Mouse (Mus musculus) large intestine, adult 2 months (tissue): ENCODE measurements around the gene Adamts18. TPM values are rescaled to one million over a fixed set of nuclear protein-coding genes. Genes with fewer than 3 reads are reported as not detected.
"Not testable (repeated sequence)": the region's sequence is repeated elsewhere in the genome, so short reads cannot be mapped to it uniquely, and the experiment has no call there.

Experiments
- DNase-seq: peaks from one replicate; pipeline ENCODE4 v3.0.0-alpha.2; 2012; ENCODE audit warnings: low read depth, low spot score
- WGBS: fragments of 180-500 bp; shearing (Covaris S2); methylation state at CpG from one replicate; pipeline ENCODE4 v1.1.7; 2018; 5-methylcytosine and 5-hydroxymethylcytosine counted together
- polyA plus RNA-seq: library from polyadenylated mRNA; depleted of rRNA; stranded (reverse); fragments of >200 nt; gene quantifications from 2 replicates; pipeline ENCODE4 v1.2.3, GENCODE M21; 2012

Gene Adamts18
- polyA plus RNA-seq, 1 experiment = 0.55 TPM

DNA sequence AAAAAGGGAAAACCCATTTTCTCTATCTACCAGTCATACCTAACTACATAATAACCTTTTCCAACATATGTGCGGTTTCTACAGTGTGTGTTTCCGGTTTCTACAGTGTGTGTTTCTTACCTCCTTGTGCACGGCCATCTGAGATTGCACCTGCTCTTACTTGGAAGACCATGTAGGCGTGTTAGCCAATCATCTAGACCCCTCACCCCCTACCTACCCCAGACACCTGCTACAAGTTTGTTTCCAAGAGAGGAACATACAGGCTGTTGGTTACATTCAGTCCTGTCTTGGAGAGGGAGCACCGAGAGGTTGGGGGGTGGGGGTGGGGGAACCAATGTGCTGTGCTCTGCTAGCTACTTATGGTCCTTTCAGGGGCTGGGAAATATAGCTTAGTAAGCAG is 1.9 kb downstream of the Adamts18 start:
- no peak for DNase-seq
- WGBS = 70% methylated on average over 5 of the region's 5 CpGs

GRCm38 (mm10) chr8:113844801-113845301 is 3.7 kb downstream of the Adamts18 start:
- 56% methylated on average over 20 of the region's 20 CpGs for WGBS
- DNase-seq = no peak

DNA sequence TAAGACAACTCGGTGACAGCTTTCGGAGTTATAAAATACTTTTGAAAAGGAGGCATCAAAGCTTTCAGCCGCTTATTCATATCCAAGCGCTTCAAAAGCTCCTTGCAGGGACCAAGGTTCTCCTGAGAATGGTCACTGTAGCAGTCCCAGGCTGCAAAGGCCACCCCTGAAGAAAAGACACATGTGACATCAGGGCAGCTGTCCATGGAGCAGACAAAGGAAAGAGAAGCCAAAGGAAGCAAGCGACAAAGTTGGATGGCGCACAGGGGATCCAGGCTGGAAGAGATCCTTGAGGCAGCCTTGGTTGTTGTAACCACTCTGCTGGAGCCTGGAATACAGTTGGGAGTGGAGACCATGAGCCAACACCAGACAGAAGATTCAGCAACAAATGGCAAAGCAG is 10.3 kb downstream of the Adamts18 start:
- no peak for DNase-seq
- WGBS = 80% methylated on average over 6 of the region's 6 CpGs

- DNase-seq = no peak
- WGBS = 43% methylated on average over 4 of the region's 4 CpGs
Measured at GRCm38 (mm10) chr8:113837570-113837915, 11.0 kb downstream of the Adamts18 start.

DNA sequence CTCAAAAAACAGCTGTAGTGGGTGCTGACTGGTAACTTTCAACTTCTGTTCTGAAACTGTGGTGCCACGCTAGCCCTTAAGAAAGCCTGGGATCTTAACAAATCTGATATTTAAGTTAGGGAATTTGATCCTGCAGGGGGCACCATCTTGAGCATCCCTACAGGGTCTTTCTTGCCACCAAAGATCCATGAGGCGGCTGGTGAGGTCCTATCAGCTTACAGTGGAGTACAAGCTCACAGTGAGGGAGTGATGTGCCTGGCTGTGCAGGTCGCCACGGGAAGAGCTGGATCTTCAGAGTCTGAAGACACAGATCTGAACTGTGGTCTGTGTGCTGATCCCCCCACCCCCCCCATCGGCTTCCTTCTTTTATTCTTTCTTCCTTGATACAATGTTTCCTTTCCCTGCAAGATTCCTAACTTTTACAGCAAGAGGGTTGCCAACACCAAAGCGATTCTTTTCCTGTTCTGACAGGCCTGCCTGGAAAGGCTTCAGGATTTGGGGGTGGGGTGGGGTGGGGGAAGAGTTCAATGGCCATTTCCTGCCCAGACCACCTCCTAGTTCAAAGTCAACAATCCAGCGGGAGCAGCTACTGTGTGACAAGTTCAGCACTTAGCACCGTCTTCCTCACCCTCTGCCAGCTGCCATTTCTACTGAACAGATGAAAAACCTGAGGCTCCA is 11.5 kb downstream of the Adamts18 start:
- 45% methylated on average over 8 of the region's 8 CpGs for WGBS
- DNase-seq = no peak

DNA sequence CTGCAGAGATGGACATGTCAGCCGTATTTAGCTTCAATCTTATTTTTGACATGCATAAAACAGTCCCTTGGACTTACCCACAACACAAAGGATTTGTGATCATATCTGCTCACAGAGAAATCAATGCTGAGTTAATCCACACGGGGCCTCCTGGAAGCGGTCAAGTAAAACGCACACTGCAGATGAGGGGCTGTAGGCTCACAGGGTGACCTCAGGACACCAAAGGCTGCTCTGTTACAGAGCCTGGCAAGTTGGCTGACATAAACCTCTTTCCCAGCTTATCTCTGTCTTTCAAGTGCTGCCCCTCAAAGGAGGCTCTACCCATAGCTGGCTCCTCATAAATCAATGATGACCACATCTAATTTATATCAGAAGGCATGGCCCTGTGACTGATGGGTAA is 14.9 kb downstream of the Adamts18 start:
- 79% methylated on average over 4 of the region's 4 CpGs for WGBS
- no peak for DNase-seq

GRCm38 (mm10) chr8:113827270-113827669 is 21.3 kb downstream of the Adamts18 start:
- 86% methylated on average over 3 of the region's 3 CpGs for WGBS
- no peak for DNase-seq

- WGBS = 18% methylated on average over 16 of the region's 16 CpGs
- DNase-seq = no peak
Measured at GRCm38 (mm10) chr8:113820983-113821587, 27.5 kb downstream of the Adamts18 start.

GRCm38 (mm10) chr8:113813966-113814365 is 34.6 kb downstream of the Adamts18 start:
- no peak for DNase-seq
- 68% methylated on average over 6 of the region's 6 CpGs for WGBS

GRCm38 (mm10) chr8:113811521-113811920 is 37.0 kb downstream of the Adamts18 start:
- 62% methylated on average over 4 of the region's 4 CpGs for WGBS
- no peak for DNase-seq

DNA sequence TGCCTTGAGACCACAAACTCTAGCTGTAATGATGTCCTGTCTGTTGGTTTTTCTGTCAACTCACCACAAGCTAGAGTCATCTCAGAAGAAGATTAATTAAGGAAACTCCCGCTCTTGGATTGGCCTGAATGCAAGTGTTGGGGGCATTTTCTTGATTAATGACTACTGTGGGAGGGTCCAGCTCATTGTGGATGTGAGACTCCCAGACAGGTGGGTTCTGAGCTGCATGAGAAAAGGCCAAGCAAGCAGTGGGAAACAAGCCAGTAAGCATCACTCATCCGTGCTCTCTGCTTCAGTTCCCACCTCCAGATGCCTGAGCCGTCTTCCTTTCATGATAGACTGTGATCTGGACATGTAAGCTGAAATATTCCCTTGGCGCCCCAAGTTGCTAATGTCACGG is 38.6 kb downstream of the Adamts18 start:
- 81% methylated on average over 5 of the region's 5 CpGs for WGBS
- DNase-seq = no peak

DNA sequence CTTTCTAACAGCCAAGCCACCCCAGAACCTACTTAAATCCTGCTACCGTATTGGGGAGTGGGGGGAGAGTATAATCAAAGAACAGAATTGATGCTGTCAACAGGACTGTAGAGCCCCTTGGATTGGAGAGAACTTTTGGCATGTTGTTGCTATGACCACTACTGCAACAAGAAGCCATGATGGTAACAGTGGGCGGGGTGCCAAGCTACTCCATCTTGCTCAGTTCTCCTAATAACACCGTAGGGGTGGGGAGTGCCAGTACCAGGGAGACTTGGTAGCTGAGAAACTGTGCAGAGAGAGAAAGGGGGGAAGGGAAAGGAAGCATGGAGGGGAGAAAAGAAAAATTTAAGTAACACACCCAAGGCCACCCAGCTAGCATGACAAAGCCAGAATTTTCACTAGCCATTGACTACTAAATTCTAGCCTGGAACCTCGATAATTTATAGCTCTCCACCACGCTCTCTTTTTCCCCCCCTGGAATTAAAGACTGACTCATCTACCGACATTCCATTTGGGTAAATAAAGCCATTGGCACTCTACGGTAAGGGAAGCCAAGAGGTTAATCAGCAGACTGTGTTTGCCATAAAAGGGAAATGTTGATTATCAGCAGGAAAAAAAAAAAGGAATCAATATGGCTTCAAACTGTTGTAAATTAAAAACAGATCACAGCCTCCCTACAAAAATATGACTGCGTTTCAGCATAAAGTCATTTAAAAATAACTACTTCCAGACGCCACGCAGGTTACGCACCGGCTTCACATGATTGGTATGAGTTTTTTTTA is 44.5 kb downstream of the Adamts18 start:
- 73% methylated on average over 12 of the region's 12 CpGs for WGBS
- DNase-seq = no peak

DNA sequence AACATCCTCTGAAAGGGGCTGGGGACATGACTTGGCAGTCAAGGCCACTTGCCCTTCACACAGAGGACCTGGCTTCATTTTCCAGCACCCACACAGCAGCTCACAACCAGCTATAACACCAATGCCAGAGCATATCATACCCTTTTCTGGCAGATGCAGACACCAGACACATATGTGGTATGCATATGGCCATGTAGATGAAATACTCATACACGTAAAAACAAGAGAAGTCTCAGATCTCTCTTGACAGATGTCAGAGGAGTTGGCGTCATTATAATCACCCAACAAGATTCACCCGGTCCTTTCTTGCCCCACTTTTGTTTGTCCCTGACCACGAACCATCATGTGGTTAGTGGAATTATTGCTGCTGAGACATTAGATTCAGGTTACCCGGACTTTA is 47.0 kb downstream of the Adamts18 start:
- DNase-seq = no peak
- 79% methylated on average over 5 of the region's 5 CpGs for WGBS

DNA sequence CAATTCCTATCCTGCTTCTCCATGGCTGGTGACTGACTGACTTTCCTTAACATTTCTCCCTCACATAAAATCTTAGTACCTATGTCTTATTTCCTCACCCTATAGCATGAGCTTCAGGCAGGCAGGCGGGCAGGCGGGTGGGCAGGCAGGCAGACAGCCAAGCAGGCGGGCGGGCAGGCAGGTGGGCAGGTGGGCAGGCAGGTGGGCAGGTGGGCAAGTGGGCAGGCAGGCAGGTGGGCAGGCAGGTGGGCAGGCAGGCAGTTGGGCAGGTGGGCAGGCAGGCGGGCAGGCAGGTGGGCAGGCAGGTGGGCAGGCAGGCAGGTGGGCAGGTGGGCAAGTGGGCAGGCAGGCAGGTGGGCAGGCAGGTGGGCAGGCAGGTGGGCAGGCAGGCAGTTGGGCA is 48.0 kb downstream of the Adamts18 start:
- DNase-seq = not testable (repeated sequence)
- no CpG with 5 or more reads among the region's 5 CpGs for WGBS

DNA sequence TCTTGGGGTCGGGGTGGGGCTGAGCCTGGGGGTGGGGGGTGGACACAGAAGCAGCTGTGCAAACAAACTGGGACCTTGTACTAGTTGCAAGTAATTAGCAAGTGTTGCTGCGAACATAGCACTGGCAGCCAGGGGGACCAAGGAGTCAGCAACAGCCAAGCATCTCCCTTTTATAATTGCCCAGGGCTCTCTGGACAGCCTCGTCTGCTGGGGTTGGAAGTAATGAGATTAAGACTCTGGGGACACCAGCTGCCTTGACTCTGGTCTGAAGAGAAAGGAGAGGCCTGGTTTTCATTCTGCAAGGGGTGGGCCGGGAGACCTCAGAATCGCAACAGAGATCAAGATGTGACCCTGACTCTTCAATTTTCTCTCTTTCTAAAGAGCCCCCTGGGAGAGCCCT is 49.0 kb downstream of the Adamts18 start:
- DNase-seq = no peak
- no CpG with 5 or more reads among the region's 5 CpGs for WGBS

DNA sequence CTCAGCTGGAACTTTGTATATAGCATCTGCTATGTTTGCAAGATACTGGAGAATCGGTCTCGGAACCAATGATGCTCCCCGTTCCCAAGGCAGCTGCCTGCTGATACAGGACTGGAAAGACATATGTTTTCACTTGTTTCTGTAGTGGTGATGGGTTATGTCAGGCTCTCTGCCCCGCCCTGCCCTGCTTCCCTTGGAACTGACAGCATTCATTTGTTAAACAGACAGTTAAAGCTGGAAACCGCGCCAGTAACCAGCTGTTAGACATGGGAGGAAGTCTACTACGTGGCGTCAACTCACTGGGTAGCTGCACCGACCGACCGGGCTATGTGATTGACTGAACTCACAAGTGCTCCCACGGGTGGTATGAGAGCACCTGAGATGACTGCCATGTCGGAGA is 56.7 kb downstream of the Adamts18 start:
- DNase-seq = no peak
- no CpG with 5 or more reads among the region's 13 CpGs for WGBS

GRCm38 (mm10) chr8:113791061-113791460 is 57.5 kb downstream of the Adamts18 start:
- no CpG with 5 or more reads among the region's 3 CpGs for WGBS
- no peak for DNase-seq

- no CpG with 5 or more reads among the region's 3 CpGs for WGBS
- no peak for DNase-seq
Measured at GRCm38 (mm10) chr8:113783711-113784110, 64.8 kb downstream of the Adamts18 start.

- 45% methylated on average over 2 of the region's 2 CpGs for WGBS
- DNase-seq = no peak
Measured at GRCm38 (mm10) chr8:113781554-113781953, 67.0 kb downstream of the Adamts18 start.

- no peak for DNase-seq
- 82% methylated on average over 6 of the region's 6 CpGs for WGBS
Measured at GRCm38 (mm10) chr8:113775361-113775760, 73.2 kb downstream of the Adamts18 start.
